Mouse (Mus musculus) thymus, adult 2 months (tissue): Measurements from ENCODE around the gene Numa1.

Experiments used
- CTCF ChIP-seq: fragments of 200-500 bp; IDR thresholded peaks from 2 replicates; pipeline ENCODE4 v1.5.1; 2012; ENCODE audit warnings: mild to moderate bottlenecking, control low read depth, low read length, moderate library complexity, borderline replicate concordance; ENCODE audit not compliant: control insufficient read depth, poor library complexity, insufficient read depth; ENCODE audit errors: extremely low read depth
- POLR2A ChIP-seq: fragments of 200-500 bp; IDR thresholded peaks from 2 replicates; pipeline ENCODE4 v1.6.1; 2012; ENCODE audit warnings: mild to moderate bottlenecking, low read length, control low read depth, moderate library complexity; ENCODE audit not compliant: control insufficient read depth, poor library complexity, insufficient read depth; ENCODE audit errors: extremely low read depth

DNA sequence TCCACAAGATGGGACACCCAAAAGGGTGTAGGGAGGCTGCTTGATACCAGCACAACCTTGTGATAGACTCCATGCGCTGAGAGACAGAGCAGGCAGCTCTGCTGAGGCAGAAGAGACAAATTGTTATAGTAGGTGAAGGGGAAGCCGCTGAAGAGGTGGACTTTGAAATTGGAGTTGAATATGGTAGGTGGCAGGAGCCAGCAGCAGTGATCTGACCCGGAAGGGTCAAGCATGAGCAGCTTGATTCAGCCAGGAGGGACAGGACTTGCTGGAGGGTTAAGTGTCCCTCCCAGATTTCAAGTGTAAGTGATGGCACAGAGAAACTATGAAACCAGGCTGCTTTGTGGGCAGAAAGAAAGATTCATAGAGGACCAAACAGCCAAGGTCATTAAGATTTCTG is 51.2 kb downstream of the Numa1 start:
- TF ChIP-seq CTCF (no peak), POLR2A (no peak)
